Mouse (Mus musculus) C2C12 (cell line): Measurements from ENCODE around the gene Sugt1.

Experiments
- CEBPB ChIP-seq: IDR thresholded peaks from one replicate; pipeline ENCODE4 v1.6.1; 2011; ENCODE audit warnings: low read depth, mild to moderate bottlenecking, control low read depth, moderate library complexity
- CTCF ChIP-seq: IDR thresholded peaks from one replicate; pipeline ENCODE4 v1.5.1; 2011; ENCODE audit not compliant: control insufficient read depth, insufficient read depth, insufficient read length
- FOSL1 ChIP-seq: IDR thresholded peaks from one replicate; pipeline ENCODE4 v1.8.0; 2011; ENCODE audit warnings: mild to moderate bottlenecking, low read length; ENCODE audit not compliant: poor library complexity, insufficient read depth, severe bottlenecking
- MYOG ChIP-seq: IDR thresholded peaks from one replicate; pipeline ENCODE4 v1.6.1; 2011; ENCODE audit not compliant: control insufficient read depth, insufficient read length; ENCODE audit errors: extremely low read depth

DNA sequence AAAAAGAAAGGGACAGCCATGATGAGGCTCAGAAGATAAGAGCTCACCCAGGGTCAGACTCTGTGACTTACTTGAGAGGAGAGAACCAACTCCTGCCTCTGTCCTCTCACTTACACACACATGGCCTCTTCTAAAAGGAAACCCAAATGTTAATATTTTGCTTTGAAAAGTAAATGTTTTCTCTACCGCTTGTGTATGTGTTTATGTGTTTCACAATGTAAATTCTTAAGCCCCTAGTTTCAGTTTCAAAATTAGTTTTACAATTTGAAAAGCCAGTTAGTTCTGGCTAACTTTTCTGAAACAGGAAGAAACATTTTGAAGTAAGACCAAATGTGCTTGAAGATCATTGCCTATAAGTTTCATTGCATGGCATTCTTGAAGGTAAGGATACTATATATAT is 29.7 kb upstream of the Sugt1 start:
- TF ChIP-seq MYOG (no peak), CTCF (no peak), CEBPB (no peak), FOSL1 (no peak)
